Mouse (Mus musculus) spleen, postnatal 4 days (tissue): ENCODE results near the gene Ggcx.
"Not testable (repeated sequence)": the region's sequence is repeated elsewhere in the genome, so short reads cannot be mapped to it uniquely, and the experiment has no call there.

Experiments used
- DNase-seq, 2 experiments: peaks; one replicate each; pipeline ENCODE4 v3.0.0; 2022; ENCODE audit warnings: low spot score in 2 of 2

Ggcx gene

GRCm38 (mm10) chr6:72462550-72463257 is 48.6 kb downstream of the Ggcx start:
- DNase-seq = not testable (repeated sequence)

GRCm38 (mm10) chr6:72465361-72466157 is 51.5 kb downstream of the Ggcx start:
- no peak for DNase-seq

GRCm38 (mm10) chr6:72466171-72466570 is 52.1 kb downstream of the Ggcx start:
- no peak for DNase-seq

GRCm38 (mm10) chr6:72473264-72474041 is 59.3 kb downstream of the Ggcx start:
- DNase-seq = no peak

- DNase-seq = no peak
Observed at GRCm38 (mm10) chr6:72475221-72475985, 61.3 kb downstream of the Ggcx start.

- no peak for DNase-seq
Observed at GRCm38 (mm10) chr6:72476836-72477235, 62.7 kb downstream of the Ggcx start.

- no peak for DNase-seq
Observed at GRCm38 (mm10) chr6:72477621-72478020, 63.5 kb downstream of the Ggcx start.

- DNase-seq = not testable (repeated sequence)
Observed at GRCm38 (mm10) chr6:72478691-72479090, 64.6 kb downstream of the Ggcx start.

GRCm38 (mm10) chr6:72479645-72480421 is 65.7 kb downstream of the Ggcx start:
- no peak for DNase-seq

- DNase-seq = no peak
Observed at GRCm38 (mm10) chr6:72480422-72480702, 66.3 kb downstream of the Ggcx start.
